Mouse (Mus musculus) thymus, adult 18-20 months (tissue): ENCODE results near the gene Tnfrsf21.

Experiments used
- DNase-seq, 2 experiments: peaks; one replicate each; pipeline ENCODE4 v3.0.0; 2022; ENCODE audit warnings: mixed read lengths in 2 of 2

Gene Tnfrsf21

GRCm38 (mm10) chr17:43132477-43132876 is 116.1 kb downstream of the Tnfrsf21 start:
- no peak for DNase-seq

GRCm38 (mm10) chr17:43133106-43133505 is 116.8 kb downstream of the Tnfrsf21 start:
- DNase-seq: no peak

GRCm38 (mm10) chr17:43134991-43135390 is 118.6 kb downstream of the Tnfrsf21 start:
- DNase-seq: no peak

DNA sequence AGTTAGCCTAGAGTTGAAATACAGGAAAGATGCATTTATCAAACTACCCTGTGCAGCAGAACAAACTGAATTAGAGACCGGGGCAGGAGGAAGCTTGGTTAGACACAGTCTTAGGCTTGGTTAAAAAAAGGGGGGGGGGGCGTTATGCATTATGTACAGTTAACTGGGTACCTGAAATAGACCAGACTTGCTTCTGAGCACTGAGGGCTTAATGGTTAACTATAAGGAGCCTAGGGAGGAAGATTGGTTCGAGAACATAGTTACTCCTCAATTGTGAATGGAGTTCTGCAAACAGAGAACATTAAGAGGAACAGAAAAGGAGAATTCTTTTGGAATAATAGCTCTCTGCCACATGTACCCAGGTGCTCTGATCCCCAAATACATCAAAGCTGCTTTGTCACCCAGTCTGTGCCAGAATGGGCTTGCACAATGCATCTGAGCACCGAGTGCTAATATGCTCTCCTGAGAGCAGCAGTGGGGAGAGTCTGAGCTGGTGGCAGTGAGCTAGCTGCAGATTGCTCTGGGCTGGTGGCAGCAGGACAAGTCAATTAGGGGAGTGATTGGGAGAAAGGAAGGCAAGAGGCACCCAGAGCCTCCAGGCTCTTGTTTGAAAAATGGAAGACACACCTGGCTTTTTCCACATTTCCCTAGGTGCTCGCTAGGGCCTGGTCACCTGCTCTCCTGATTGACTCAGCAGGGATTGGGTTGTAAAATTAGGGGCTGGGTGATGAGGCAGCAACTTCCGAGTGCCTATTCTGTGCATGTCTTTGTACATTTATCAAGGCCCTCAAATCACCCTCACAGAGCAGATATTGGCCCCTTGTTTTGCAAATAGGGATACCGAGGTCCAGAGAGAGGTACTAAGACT is 119.3 kb downstream of the Tnfrsf21 start:
- no peak for DNase-seq

DNA sequence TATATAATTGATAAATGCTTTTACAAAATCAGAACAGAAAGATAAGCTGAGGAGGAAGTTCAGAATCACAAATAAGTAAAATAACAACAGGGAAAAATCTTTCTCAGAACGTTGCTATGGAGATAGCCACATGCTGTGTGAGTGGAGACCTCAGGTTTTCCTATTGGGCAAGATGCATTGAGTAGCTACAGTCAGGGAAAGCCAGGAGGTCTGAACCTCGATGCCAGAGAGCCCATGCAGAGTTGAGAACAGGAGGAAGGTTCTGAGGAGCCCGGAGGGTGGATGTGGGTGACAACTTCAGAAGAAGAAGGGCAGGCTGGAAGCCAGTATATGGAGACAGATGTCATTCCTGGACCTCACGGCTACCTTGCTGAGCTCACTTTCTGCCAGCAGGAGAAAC is 120.4 kb downstream of the Tnfrsf21 start:
- no peak for DNase-seq

GRCm38 (mm10) chr17:43137838-43138237 is 121.5 kb downstream of the Tnfrsf21 start:
- no peak for DNase-seq

- no peak for DNase-seq
Measured at GRCm38 (mm10) chr17:43138356-43138755, 122.0 kb downstream of the Tnfrsf21 start.
